Mouse (Mus musculus) heart, adult 2 months (tissue): ENCODE measurements around the gene Axl. TPM values are rescaled to one million over a fixed set of nuclear protein-coding genes. Genes with fewer than 3 reads are reported as not detected.

Source experiments
- DNase-seq, 2 experiments: peaks; one replicate each; pipeline ENCODE4 v3.0.0; 2021
- H3K27ac ChIP-seq: fragments of 200-600 bp; 2 replicates; pipeline ENCODE4 v1.8.1; 2022
- H3K27me3 ChIP-seq: fragments of 200-500 bp; 2 replicates; pipeline ENCODE4 v1.6.1; 2012; ENCODE audit warnings: mild to moderate bottlenecking, low read length, inconsistent platforms, mixed read lengths; ENCODE audit not compliant: control insufficient read depth, insufficient read depth
- H3K36me3 ChIP-seq: fragments of 200-500 bp; 2 replicates; pipeline ENCODE4 v1.6.1; 2012; ENCODE audit warnings: low read length, inconsistent platforms; ENCODE audit not compliant: control insufficient read depth, insufficient read depth
- H3K4me1 ChIP-seq: fragments of 200-500 bp; 2 replicates; pipeline ENCODE4 v1.6.1; 2011; ENCODE audit warnings: low read length; ENCODE audit not compliant: control insufficient read depth, insufficient read depth
- H3K4me3 ChIP-seq: fragments of 200-600 bp; 2 replicates; pipeline ENCODE4 v1.8.1; 2022
- H3K79me2 ChIP-seq: fragments of 200-500 bp; replicated peaks from 2 replicates; pipeline ENCODE4 v1.6.1; 2012; ENCODE audit warnings: mild to moderate bottlenecking, inconsistent platforms, low read length, moderate library complexity, mixed read lengths; ENCODE audit not compliant: control insufficient read depth, insufficient read depth
- H3K9ac ChIP-seq: fragments of 200-500 bp; 2 replicates; pipeline ENCODE4 v1.6.1; 2012; ENCODE audit warnings: low read depth, mild to moderate bottlenecking, control low read depth, inconsistent platforms, low read length, mixed read lengths
- CTCF ChIP-seq: fragments of 200-600 bp; IDR thresholded peaks from 2 replicates; pipeline ENCODE4 v1.8.1; 2022; ENCODE audit warnings: antibody characterized with exemption, mild to moderate bottlenecking, moderate library complexity
- EP300 ChIP-seq: fragments of 200-500 bp; IDR thresholded peaks from 2 replicates; pipeline ENCODE4 v1.6.1; 2011; ENCODE audit warnings: low read depth, low read length, control low read depth; ENCODE audit not compliant: insufficient read depth
- POLR2A ChIP-seq: fragments of 200-500 bp; IDR thresholded peaks from 2 replicates; pipeline ENCODE4 v1.6.1; 2011; ENCODE audit warnings: mild to moderate bottlenecking, low read depth, low read length, control low read depth; ENCODE audit not compliant: insufficient read depth
- WGBS: fragments of 180-500 bp; shearing (Covaris S2); methylation state at CpG from one replicate; pipeline ENCODE4 v1.1.7; 2018; 5-methylcytosine and 5-hydroxymethylcytosine counted together
- intact Hi-C: fragments of 180-260 bp; cut with DNase I; formaldehyde crosslinking; loops from one replicate; pipeline ENCODE4 v1.15.1; 2025
- polyA plus RNA-seq: library from polyadenylated mRNA; depleted of rRNA; stranded (reverse); fragments of >200 nt; gene quantifications from 2 replicates; pipeline ENCODE4 v1.2.3, GENCODE M21; 2012
- total RNA-seq, 2 experiments: library from RNA; stranded (reverse); gene quantifications; 2 replicates each; pipeline ENCODE4 v1.2.3; 2021

Axl gene
- total and polyA plus RNA-seq, 3 experiments: 51.8 to 82.4 (median 75.0) TPM

- Histone ChIP-seq H3K27me3 (no peaks in the 10 kb centered on the region), H3K4me3 (no peak overlapping the region), H3K4me1 (peaks cover 6% of the 10 kb centered on the region), H3K9ac (peak overlapping the region; percentile 19; the same call in 1 of the 2 replicates), H3K36me3 (no peaks in the 10 kb centered on the region), H3K27ac (peak overlapping the region; percentile 41), H3K79me2 (no peaks in the 10 kb centered on the region)
- WGBS: 55% methylated on average over 3 of the region's 3 CpGs
- intact Hi-C loops: no loop called here
- TF ChIP-seq POLR2A: no peak
- no peak for TF ChIP-seq EP300
- no peak for TF ChIP-seq CTCF
- DNase-seq: no peak
Measured at GRCm38 (mm10) chr7:25789129-25789440, 580 bp upstream of the Axl start.

DNA sequence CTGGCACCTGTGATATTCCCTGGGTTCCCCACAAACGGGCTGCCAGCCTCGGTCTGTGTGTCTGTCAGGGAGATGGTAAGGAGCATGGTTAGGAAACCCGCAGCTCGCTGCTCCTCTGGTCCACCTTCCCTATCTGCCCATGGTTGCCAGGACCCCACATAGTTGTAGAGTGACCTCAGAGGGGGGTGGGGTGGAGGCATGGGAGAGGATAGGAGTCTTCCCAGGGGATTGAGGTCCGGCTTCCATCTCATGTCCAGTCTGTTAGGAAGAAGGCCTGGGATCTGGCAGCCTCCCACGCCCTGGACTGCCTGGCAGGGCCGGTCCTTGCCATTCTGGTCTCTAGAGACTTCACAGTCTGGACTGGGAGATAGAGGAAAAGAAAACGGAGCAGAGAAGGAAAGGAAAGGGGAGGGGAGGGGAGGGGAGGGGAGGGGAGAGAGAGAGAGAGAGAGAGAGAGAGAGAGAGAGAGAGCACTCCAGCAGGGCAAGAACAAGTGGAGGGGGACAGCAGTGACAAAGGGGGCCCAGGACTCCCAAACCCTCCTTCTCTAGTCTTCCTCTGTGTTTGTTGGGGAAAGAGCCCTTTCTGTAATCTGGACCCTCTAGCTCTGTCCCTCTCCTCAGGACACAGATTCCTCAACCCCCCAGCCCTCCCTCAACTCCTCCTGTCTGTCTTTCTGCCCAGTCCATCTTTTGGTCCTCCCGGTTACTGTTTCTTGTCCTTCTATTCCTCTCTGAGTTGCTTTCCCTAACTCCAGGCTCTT is 867 bp downstream of the Axl start:
- H3K27ac ChIP-seq: peak overlapping the region; percentile 80
- no peaks in the 10 kb centered on the region for H3K36me3 ChIP-seq
- no peaks in the 10 kb centered on the region for H3K79me2 ChIP-seq
- H3K4me3 ChIP-seq: peak overlapping the region; percentile 35; the same call in 1 of the 2 replicates
- DNase-seq: peak; percentile 56 to 61
- no peaks in the 10 kb centered on the region for H3K27me3 ChIP-seq
- peaks cover 6% of the 10 kb centered on the region for H3K4me1 ChIP-seq
- intact Hi-C loops: loop anchor here (2.0 kb wide), 1 partner anchor 21 kb away; no protein-coding TSS in a partner anchor
- TF ChIP-seq EP300 (no peak), POLR2A (0 out of 2 replicates have a peak, but pooled peaks have one; percentile 14), CTCF (no peak)
- H3K9ac ChIP-seq: peak overlapping the region; percentile 53
- 15% methylated on average over 8 of the region's 9 CpGs for WGBS

GRCm38 (mm10) chr7:25786974-25787373 is 1.5 kb downstream of the Axl start:
- Histone ChIP-seq H3K36me3 (no peaks in the 10 kb centered on the region; the same call in 1 of the 2 replicates), H3K27me3 (no peaks in the 10 kb centered on the region), H3K27ac (peak overlapping the region; percentile 56), H3K4me3 (peak overlapping the region; percentile 11; the same call in 1 of the 2 replicates), H3K4me1 (peaks cover 8% of the 10 kb centered on the region), H3K79me2 (no peaks in the 10 kb centered on the region), H3K9ac (peak overlapping the region; percentile 1; the same call in 1 of the 2 replicates)
- TF ChIP-seq POLR2A (no peak), EP300 (no peak), CTCF (no peak)
- intact Hi-C loops: loop anchor here (2.0 kb wide), 1 partner anchor 20 kb away; no protein-coding TSS in a partner anchor
- DNase-seq: no peak
- WGBS: 31% methylated on average over 4 of the region's 4 CpGs

DNA sequence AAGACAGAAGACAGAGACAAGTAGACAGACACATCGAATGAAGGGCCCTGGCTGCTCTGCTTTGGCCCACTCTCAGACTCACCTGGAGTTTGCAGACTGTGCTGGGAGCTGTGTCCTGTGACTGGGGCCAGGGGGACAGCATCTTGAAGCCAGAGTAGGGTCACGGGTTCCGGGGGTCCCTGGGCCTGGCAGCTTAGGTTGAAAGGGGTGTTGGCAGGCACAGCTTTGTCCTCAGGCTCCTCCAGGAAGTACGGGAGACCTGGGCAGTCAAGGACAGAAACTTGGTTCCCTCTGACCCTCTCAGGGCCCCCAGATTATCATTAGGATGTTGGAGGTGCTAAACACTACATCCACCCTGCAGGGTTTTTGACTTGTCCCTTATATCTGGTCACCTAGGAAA is 2.8 kb downstream of the Axl start:
- Histone ChIP-seq H3K27ac (no peak overlapping the region), H3K4me3 (no peak overlapping the region), H3K4me1 (peaks cover 13% of the 10 kb centered on the region), H3K36me3 (no peaks in the 10 kb centered on the region; the same call in 1 of the 2 replicates), H3K27me3 (no peaks in the 10 kb centered on the region), H3K79me2 (no peaks in the 10 kb centered on the region), H3K9ac (0 out of 2 replicates have a peak overlapping the region, but pooled peaks have one; percentile 4)
- 74% methylated on average over 4 of the region's 4 CpGs for WGBS
- DNase-seq: no peak
- TF ChIP-seq CTCF (no peak), EP300 (no peak), POLR2A (no peak)
- intact Hi-C loops: loop anchor here (2.0 kb wide), 1 partner anchor 19 kb away; no protein-coding TSS in a partner anchor

GRCm38 (mm10) chr7:25784808-25785207 is 3.7 kb downstream of the Axl start:
- no peak overlapping the region for H3K27ac ChIP-seq
- H3K36me3 ChIP-seq: no peaks in the 10 kb centered on the region; the same call in 1 of the 2 replicates
- no peak for DNase-seq
- H3K4me3 ChIP-seq: no peak overlapping the region
- intact Hi-C loops: no loop called here
- TF ChIP-seq POLR2A: no peak
- no peak for TF ChIP-seq EP300
- no peak for TF ChIP-seq CTCF
- H3K27me3 ChIP-seq: no peaks in the 10 kb centered on the region
- peaks cover 16% of the 10 kb centered on the region for H3K4me1 ChIP-seq
- no peak overlapping the region for H3K9ac ChIP-seq
- H3K79me2 ChIP-seq: no peaks in the 10 kb centered on the region
- 32% methylated on average over 1 of the region's 1 CpGs for WGBS

GRCm38 (mm10) chr7:25783746-25784145 is 4.8 kb downstream of the Axl start:
- WGBS: 66% methylated on average over 8 of the region's 8 CpGs
- Histone ChIP-seq H3K4me3 (no peak overlapping the region), H3K27ac (peak overlapping the region; percentile 9; the same call in 1 of the 2 replicates), H3K27me3 (no peaks in the 10 kb centered on the region), H3K79me2 (no peaks in the 10 kb centered on the region), H3K4me1 (peaks cover 14% of the 10 kb centered on the region), H3K36me3 (no peaks in the 10 kb centered on the region; the same call in 1 of the 2 replicates), H3K9ac (no peak overlapping the region)
- TF ChIP-seq POLR2A: no peak
- TF ChIP-seq CTCF: no peak
- no peak for TF ChIP-seq EP300
- intact Hi-C loops: loop anchor here (2.0 kb wide), 1 partner anchor 17 kb away; no protein-coding TSS in a partner anchor
- no peak for DNase-seq
